Mouse (Mus musculus) heart, embryonic 14.5 days (tissue): ENCODE results near the gene Olfr1352. TPM values are rescaled to one million over a fixed set of nuclear protein-coding genes. Genes with fewer than 3 reads are reported as not detected.
"Not testable (repeated sequence)": the region's sequence is repeated elsewhere in the genome, so short reads cannot be mapped to it uniquely, and the experiment has no call there.

ENCODE experiments used
- ATAC-seq: fragments of 200-750 bp; cut with Nextera tagmentation; 2 replicates; pipeline ENCODE4 v1.8.0; 2017; ENCODE audit warnings: low read depth, moderate TSS enrichment; ENCODE audit not compliant: insufficient number of reproducible peaks, insufficient read depth, low FRiP score
- H3K27ac ChIP-seq, 2 experiments: fragments of 200-500 bp in 1 of 2; fragments of 300-500 bp in 1 of 2; sonication (generic) in 1 of 2; replicated peaks in 1 of 2; 2 replicates each; pipeline ENCODE4 v1.5.1; 2012 to 2014; ENCODE audit warnings: low read depth in 2 of 2, low read length in 2 of 2, control low read depth in 1 of 2, mild to moderate bottlenecking in 1 of 2, mixed read lengths in 1 of 2; ENCODE audit not compliant: control insufficient read depth in 1 of 2, insufficient read depth in 1 of 2
- H3K27me3 ChIP-seq: fragments of 300-500 bp; sonication (generic); 2 replicates; pipeline ENCODE4 v1.6.1; 2014; ENCODE audit warnings: mild to moderate bottlenecking, low read length, control low read depth; ENCODE audit not compliant: control insufficient read depth, insufficient read depth
- H3K36me3 ChIP-seq: fragments of 300-500 bp; sonication (generic); 2 replicates; pipeline ENCODE4 v1.6.1; 2014; ENCODE audit warnings: mild to moderate bottlenecking, control low read depth, low read length, mixed read lengths; ENCODE audit not compliant: control insufficient read depth, insufficient read depth
- H3K4me1 ChIP-seq, 2 experiments: fragments of 200-500 bp in 1 of 2; fragments of 300-500 bp in 1 of 2; sonication (generic) in 1 of 2; 2 replicates each; pipeline ENCODE4 v1.6.1; 2012 to 2014; ENCODE audit warnings: low read length in 2 of 2, control low read depth in 1 of 2, mixed read lengths in 1 of 2; ENCODE audit not compliant: control insufficient read depth in 2 of 2, insufficient read depth in 2 of 2
- H3K4me2 ChIP-seq: fragments of 300-500 bp; sonication (generic); 2 replicates; pipeline ENCODE4 v1.6.1; 2014; ENCODE audit warnings: mild to moderate bottlenecking, low read length
- H3K4me3 ChIP-seq, 2 experiments: fragments of 200-500 bp in 1 of 2; fragments of 300-500 bp in 1 of 2; sonication (generic) in 1 of 2; 2 replicates each; pipeline ENCODE4 v1.5.1; 2012 to 2014; ENCODE audit warnings: low read length in 2 of 2, mild to moderate bottlenecking in 2 of 2, control low read depth in 1 of 2, low read depth in 1 of 2, moderate library complexity in 1 of 2; ENCODE audit not compliant: control insufficient read depth in 1 of 2, insufficient read depth in 1 of 2
- H3K9ac ChIP-seq: fragments of 300-500 bp; sonication (generic); 2 replicates; pipeline ENCODE4 v1.6.1; 2014; ENCODE audit warnings: mild to moderate bottlenecking, low read length
- H3K9me3 ChIP-seq: fragments of 300-500 bp; sonication (generic); 2 replicates; pipeline ENCODE4 v1.6.1; 2016; ENCODE audit warnings: low read length, control low read depth; ENCODE audit not compliant: control insufficient read depth
- WGBS: fragments of 180-500 bp; shearing (Covaris S2); extraction: QIAGEN DNeasy Blood & Tissue Kit; methylation state at CpG from one replicate; pipeline ENCODE4 v1.1.7; 2014; 5-methylcytosine and 5-hydroxymethylcytosine counted together
- polyA plus RNA-seq: library from polyadenylated mRNA; unstranded; fragments of >200 nt; fragmentation: Nextera tagmentation; extraction: Ambion mirVana; gene quantifications from 2 replicates; pipeline ENCODE4 v1.2.1, GENCODE M21; 2014

Olfr1352 gene
- not detected in 2 replicates for polyA plus RNA-seq

- Histone ChIP-seq H3K9ac (no peak within 1 kb of the TSS), H3K4me1 (no peaks in the 10 kb centered on the region)
- no peak for ATAC-seq
Measured at GRCm38 (mm10) chr10:78980750-78981149, at the start of gene Olfr1352. Olfr1352 (plus strand) TSS chr10:78981050.

GRCm38 (mm10) chr10:78950336-78950735, 30.5 kb upstream of the Olfr1352 start, which contains the start of gene Olfr8:
Olfr8 (plus strand) TSS chr10:78950636.
- not testable (repeated sequence) for H3K9ac ChIP-seq, H3K9me3 ChIP-seq, H3K27ac ChIP-seq, ATAC-seq, H3K36me3 ChIP-seq, H3K27me3 ChIP-seq, H3K4me1 ChIP-seq, H3K4me2 ChIP-seq, H3K4me3 ChIP-seq
- 76% methylated on average over 1 of the region's 1 CpGs for WGBS

More at GRCm38 (mm10) chr10:78980750-78981149, at the start of gene Olfr1352:
- Histone ChIP-seq H3K4me2 (no peak within 1 kb of the TSS), H3K36me3 (no peaks in the 10 kb centered on the region), H3K9me3 (no peaks in the 10 kb centered on the region), H3K27me3 (no peaks in the 10 kb centered on the region), H3K4me3 (no peak within 1 kb of the TSS), H3K27ac (no peak within 1 kb of the TSS)

GRCm38 (mm10) chr10:78963009-78963408, 17.8 kb upstream of the Olfr1352 start, which contains the start of gene Olfr1353:
Olfr1353 (plus strand) TSS chr10:78963309.
- not testable (repeated sequence) for H3K27ac ChIP-seq, H3K27me3 ChIP-seq, ATAC-seq, H3K36me3 ChIP-seq, H3K9me3 ChIP-seq, H3K9ac ChIP-seq, H3K4me3 ChIP-seq, H3K4me2 ChIP-seq, H3K4me1 ChIP-seq

- no peaks in the 10 kb centered on the region for H3K4me1 ChIP-seq
- WGBS: 49% methylated on average over 1 of the region's 1 CpGs
- H3K4me2 ChIP-seq: no peak within 1 kb of the TSS
- H3K9me3 ChIP-seq: no peaks in the 10 kb centered on the region
- ATAC-seq: no peak
- H3K4me3 ChIP-seq: no peak within 1 kb of the TSS
- no peaks in the 10 kb centered on the region for H3K36me3 ChIP-seq
- H3K27me3 ChIP-seq: no peaks in the 10 kb centered on the region
- no peak within 1 kb of the TSS for H3K27ac ChIP-seq
- no peak within 1 kb of the TSS for H3K9ac ChIP-seq
Measured at GRCm38 (mm10) chr10:79012172-79012571, 31.3 kb downstream of the Olfr1352 start, which contains the start of gene Olfr1351. Olfr1351 (plus strand) TSS chr10:79012472.

GRCm38 (mm10) chr10:79028441-79028840, 47.6 kb downstream of the Olfr1352 start, which contains the start of gene Olfr57:
Olfr57 (plus strand) TSS chr10:79028741.
- no peak within 1 kb of the TSS for H3K27ac ChIP-seq
- no peak for ATAC-seq
- no peak within 1 kb of the TSS for H3K9ac ChIP-seq
- H3K4me2 ChIP-seq: no peak within 1 kb of the TSS
- H3K9me3 ChIP-seq: peaks cover 3% of the 10 kb centered on the region
- no peaks in the 10 kb centered on the region for H3K27me3 ChIP-seq
- no peak within 1 kb of the TSS for H3K4me3 ChIP-seq
- no peaks in the 10 kb centered on the region for H3K36me3 ChIP-seq
- H3K4me1 ChIP-seq: no peaks in the 10 kb centered on the region

Other genes with a start within 250 kb of the Olfr1352 start
- not detected in 2 replicates for gene Ccdc105, start 228.0 kb upstream of the Olfr1352 start, polyA plus RNA-seq
- 0.12 and 0.16 TPM in 2 replicates for gene Slc1a6, start 200.6 kb upstream of the Olfr1352 start, polyA plus RNA-seq
- not detected in 2 replicates for gene Olfr1356, start 128.9 kb upstream of the Olfr1352 start, polyA plus RNA-seq
- not detected in 2 replicates for gene Olfr1355, start 105.5 kb upstream of the Olfr1352 start, polyA plus RNA-seq
- not detected in 2 replicates for gene Olfr1354, start 67.9 kb upstream of the Olfr1352 start, polyA plus RNA-seq
- not detected in 2 replicates for gene Olfr8, start 30.4 kb upstream of the Olfr1352 start, polyA plus RNA-seq
- gene Olfr1353, start 17.7 kb upstream of the Olfr1352 start, polyA plus RNA-seq: not detected in 2 replicates
- gene Olfr1351, start 31.4 kb downstream of the Olfr1352 start, polyA plus RNA-seq: not detected in 2 replicates
- gene Olfr57, start 47.7 kb downstream of the Olfr1352 start, polyA plus RNA-seq: not detected in 2 replicates
- 18.6 and 20.7 TPM in 2 replicates for gene 2610008E11Rik, start 116.5 kb downstream of the Olfr1352 start, polyA plus RNA-seq
- not detected in 2 replicates for gene Vmn2r80, start 167.7 kb downstream of the Olfr1352 start, polyA plus RNA-seq